Comparison of ENCODE assay signal across 9 mouse cellular contexts in genomic region chr14:55497449-55497821, GRCm38 (mm10). TPM values are rescaled to one million over a fixed set of nuclear protein-coding genes. Genes with fewer than 3 reads are reported as not detected.
DNase-seq lines count a peak whose midpoint lies in the region; ATAC-seq and TF ChIP-seq lines count a peak whose summit lies in the region.
"Had no signal": no experiment of that assay in that cellular context is flagged by ENCODE, and none has a peak within 500 bp of the region (broad histone marks: within the 10 kb centered on the region; RNA-seq: fewer than 3 reads in every experiment).

No protein-coding gene starts in this region.

- H3K9me3 ChIP-seq in embryonic facial prominence, embryonic 11.5 days (replicated peaks; ENCODE audit: control insufficient read depth, low read length) = no peaks in the 10 kb centered on the region
- H3K9me3 ChIP-seq in heart, embryonic 10.5 days = no peaks in the 10 kb centered on the region; the same call in 1 of the 2 replicates
- no peaks in the 10 kb centered on the region for H3K9me3 ChIP-seq in kidney, embryonic 14.5 days (ENCODE audit: control insufficient read depth, low read length)
- no peaks in the 10 kb centered on the region for H3K9me3 ChIP-seq in liver, embryonic 12.5 days (replicated peaks)
- no peaks in the 10 kb centered on the region for H3K9me3 ChIP-seq in stomach, embryonic 15.5 days
- H3K9me3 ChIP-seq: embryonic facial prominence, embryonic 15.5 days had no signal

- peak; percentile 37; the same call in 1 of the 2 replicates for ATAC-seq in embryonic facial prominence, embryonic 11.5 days (replicated peaks; ENCODE audit: insufficient number of reproducible peaks, low FRiP score, low TSS enrichment, low read depth)
- ATAC-seq in kidney, embryonic 14.5 days (ENCODE audit: low FRiP score, low TSS enrichment) = peak; percentile 66
- peak; percentile 30 for ATAC-seq in liver, embryonic 12.5 days
- peak; percentile 54; the same call in 1 of the 2 replicates for ATAC-seq in stomach, embryonic 15.5 days (ENCODE audit: insufficient read depth, low FRiP score, low read depth)

- H3K27me3 ChIP-seq in C2C12 (ENCODE audit: control insufficient read depth, insufficient read depth, insufficient read length) = peaks cover 93% of the 10 kb centered on the region
- H3K27me3 ChIP-seq in embryonic facial prominence, embryonic 11.5 days (ENCODE audit: control insufficient read depth, insufficient read depth, low read length) = no peaks in the 10 kb centered on the region
- H3K27me3 ChIP-seq in heart, embryonic 10.5 days (ENCODE audit: insufficient read depth, poor library complexity, severe bottlenecking) = peaks cover 52% of the 10 kb centered on the region
- no peaks in the 10 kb centered on the region for H3K27me3 ChIP-seq in kidney, embryonic 14.5 days (ENCODE audit: control insufficient read depth, insufficient read depth, low read length)
- peaks cover 40% of the 10 kb centered on the region for H3K27me3 ChIP-seq in liver, embryonic 12.5 days (replicated peaks)
- H3K27me3 ChIP-seq in stomach, embryonic 15.5 days (replicated peaks) = no peaks in the 10 kb centered on the region
- H3K27me3 ChIP-seq: embryonic facial prominence, embryonic 15.5 days had no signal

- no peaks in the 10 kb centered on the region for H3K36me3 ChIP-seq in C2C12 (ENCODE audit: control insufficient read depth, insufficient read depth)
- no peaks in the 10 kb centered on the region; the same call in 1 of the 2 replicates for H3K36me3 ChIP-seq in embryonic facial prominence, embryonic 11.5 days (replicated peaks; ENCODE audit: control insufficient read depth, insufficient read depth, low read depth, low read length)
- H3K36me3 ChIP-seq in heart, embryonic 10.5 days = 0 out of 2 replicates have a peak, but pooled peaks cover 3% of the 10 kb centered on the region
- H3K36me3 ChIP-seq in kidney, embryonic 14.5 days (ENCODE audit: control insufficient read depth, insufficient read depth, low read length) = no peaks in the 10 kb centered on the region
- H3K36me3 ChIP-seq in liver, embryonic 12.5 days = peaks cover 5% of the 10 kb centered on the region; the same call in 1 of the 2 replicates
- H3K36me3 ChIP-seq in stomach, embryonic 15.5 days = no peaks in the 10 kb centered on the region

- no peak overlapping the region for H3K4me2 ChIP-seq in embryonic facial prominence, embryonic 11.5 days (ENCODE audit: low read depth, low read length)
- no peak overlapping the region for H3K4me2 ChIP-seq in kidney, embryonic 14.5 days (replicated peaks; ENCODE audit: low read depth, low read length)
- no peak overlapping the region for H3K4me2 ChIP-seq in liver, embryonic 12.5 days
- no peak overlapping the region for H3K4me2 ChIP-seq in stomach, embryonic 15.5 days
- H3K4me2 ChIP-seq: embryonic facial prominence, embryonic 15.5 days had no signal

- TF ChIP-seq CTCF in C2C12 (IDR thresholded peaks at IDR 0.05; ENCODE audit: control insufficient read depth, insufficient read depth, insufficient read length) = peak; percentile 72

- H3K27ac ChIP-seq in embryonic facial prominence, embryonic 11.5 days (replicated peaks; ENCODE audit: low read depth, low read length) = no peak overlapping the region
- H3K27ac ChIP-seq in heart, embryonic 10.5 days = 0 out of 2 replicates have a peak overlapping the region, but pooled peaks have one; percentile 1
- H3K27ac ChIP-seq in kidney, embryonic 14.5 days (ENCODE audit: low read depth, low read length) = no peak overlapping the region
- H3K27ac ChIP-seq in liver, embryonic 12.5 days = no peak overlapping the region
- no peak overlapping the region for H3K27ac ChIP-seq in stomach, embryonic 15.5 days
- H3K27ac ChIP-seq: embryonic facial prominence, embryonic 15.5 days had no signal

- peak; percentile 88 for DNase-seq in adrenal gland, postnatal 25 days
- peak; percentile 86 for DNase-seq in embryonic facial prominence, embryonic 11.5 days (ENCODE audit: low spot score)
- peak; percentile 91 for DNase-seq in heart, embryonic 10.5 days (ENCODE audit: low spot score)
- DNase-seq in natural killer cell, adult 2 months (ENCODE audit: low spot score in 2 of 2) = peak; percentile 76 to 88

- 28% methylated on average over 6 of the region's 6 CpGs for WGBS in embryonic facial prominence, embryonic 11.5 days
- WGBS in heart, embryonic 10.5 days = 26% methylated on average over 6 of the region's 6 CpGs
- 9% methylated on average over 6 of the region's 6 CpGs for WGBS in kidney, embryonic 14.5 days
- WGBS in liver, embryonic 12.5 days (ENCODE audit: insufficient replicate concordance) = 25% methylated on average over 6 of the region's 6 CpGs
- 20% methylated on average over 6 of the region's 6 CpGs for WGBS in stomach, embryonic 15.5 days

- H3K4me3 ChIP-seq in C2C12 (ENCODE audit: insufficient read depth, poor library complexity, severe bottlenecking) = no peak overlapping the region
- no peak overlapping the region for H3K4me3 ChIP-seq in embryonic facial prominence, embryonic 11.5 days (ENCODE audit: low read depth, low read length)
- H3K4me3 ChIP-seq in heart, embryonic 10.5 days = no peak overlapping the region
- no peak overlapping the region for H3K4me3 ChIP-seq in kidney, embryonic 14.5 days (ENCODE audit: low read length)
- H3K4me3 ChIP-seq in liver, embryonic 12.5 days = no peak overlapping the region
- H3K4me3 ChIP-seq in stomach, embryonic 15.5 days (replicated peaks) = no peak overlapping the region
- H3K4me3 ChIP-seq: embryonic facial prominence, embryonic 15.5 days had no signal

- peak overlapping the region; percentile 37; the same call in 1 of the 2 replicates for H3K9ac ChIP-seq in embryonic facial prominence, embryonic 11.5 days (replicated peaks; ENCODE audit: low read length)
- H3K9ac ChIP-seq in kidney, embryonic 14.5 days (ENCODE audit: low read depth, low read length) = peak overlapping the region; percentile 28; the same call in 1 of the 2 replicates
- H3K9ac ChIP-seq in liver, embryonic 12.5 days = no peak overlapping the region
- no peak overlapping the region for H3K9ac ChIP-seq in stomach, embryonic 15.5 days
- H3K9ac ChIP-seq: embryonic facial prominence, embryonic 15.5 days had no signal

- H3K79me3 ChIP-seq in C2C12 (ENCODE audit: low read depth) = no peaks in the 10 kb centered on the region

- H3ac ChIP-seq in C2C12 (ENCODE audit: control insufficient read depth, insufficient read length, low read depth) = no peak overlapping the region

- H3K4me1 ChIP-seq in embryonic facial prominence, embryonic 11.5 days (ENCODE audit: control insufficient read depth, insufficient read depth, low read length) = no peaks in the 10 kb centered on the region
- H3K4me1 ChIP-seq in heart, embryonic 10.5 days = peaks cover 34% of the 10 kb centered on the region
- 0 out of 2 replicates have a peak, but pooled peaks cover 3% of the 10 kb centered on the region for H3K4me1 ChIP-seq in kidney, embryonic 14.5 days (ENCODE audit: control insufficient read depth, insufficient read depth, low read length)
- H3K4me1 ChIP-seq in liver, embryonic 12.5 days = peaks cover 7% of the 10 kb centered on the region
- no peaks in the 10 kb centered on the region for H3K4me1 ChIP-seq in stomach, embryonic 15.5 days

- H3K79me2 ChIP-seq in C2C12 (ENCODE audit: control insufficient read depth, insufficient read depth) = no peaks in the 10 kb centered on the region

RNA-seq across cellular contexts. Expression of gene Carmil3, which starts 7.0 kb away (rescaled TPM):
- 0.23 TPM for polyA plus RNA-seq in C2C12 (2012; fragmentation: generic; extraction: Trizol)
- 7.3 and 9.6 TPM in 2 replicates for total RNA-seq in adrenal gland, postnatal 25 days (2021)
- polyA plus RNA-seq in embryonic facial prominence, embryonic 11.5 days (2014; fragmentation: Nextera tagmentation; extraction: Ambion mirVana) = 4.9 TPM in 2 replicates
- 1.5 and 3.3 TPM in 2 replicates for polyA plus RNA-seq in heart, embryonic 10.5 days (2016; fragmentation: Nextera tagmentation; extraction: Ambion mirVana)
- 3.0 and 3.8 TPM in 2 replicates for polyA plus RNA-seq in kidney, embryonic 14.5 days (2014; fragmentation: Nextera tagmentation; extraction: Ambion mirVana)
- polyA plus RNA-seq in liver, embryonic 12.5 days (2016; fragmentation: Nextera tagmentation; extraction: Ambion mirVana) = 0.91 and 1.8 TPM in 2 replicates
- polyA plus RNA-seq in stomach, embryonic 15.5 days (2015; fragmentation: Nextera tagmentation; extraction: Ambion mirVana) = 2.1 and 2.2 TPM in 2 replicates

RNA-seq across cellular contexts. Expression of gene Cpne6, which starts 12.8 kb away (rescaled TPM):
- not detected for polyA plus RNA-seq in C2C12 (2012; fragmentation: generic; extraction: Trizol)
- 0.12 TPM in 1 of 2 replicates, not detected in the other for total RNA-seq in adrenal gland, postnatal 25 days (2021)
- polyA plus RNA-seq in embryonic facial prominence, embryonic 11.5 days (2014; fragmentation: Nextera tagmentation; extraction: Ambion mirVana) = 0.24 and 0.29 TPM in 2 replicates
- 0.36 and 0.41 TPM in 2 replicates for polyA plus RNA-seq in heart, embryonic 10.5 days (2016; fragmentation: Nextera tagmentation; extraction: Ambion mirVana)
- polyA plus RNA-seq in kidney, embryonic 14.5 days (2014; fragmentation: Nextera tagmentation; extraction: Ambion mirVana) = 0.18 TPM in 1 of 2 replicates, not detected in the other
- polyA plus RNA-seq in liver, embryonic 12.5 days (2016; fragmentation: Nextera tagmentation; extraction: Ambion mirVana) = 0.13 TPM in 1 of 2 replicates, not detected in the other
- 0.23 and 0.42 TPM in 2 replicates for polyA plus RNA-seq in stomach, embryonic 15.5 days (2015; fragmentation: Nextera tagmentation; extraction: Ambion mirVana)

RNA-seq across cellular contexts. Expression of gene Dhrs4, which starts 18.9 kb away (rescaled TPM):
- 45.9 TPM for polyA plus RNA-seq in C2C12 (2012; fragmentation: generic; extraction: Trizol)
- total RNA-seq in adrenal gland, postnatal 25 days (2021) = 83.7 and 89.8 TPM in 2 replicates
- polyA plus RNA-seq in embryonic facial prominence, embryonic 11.5 days (2014; fragmentation: Nextera tagmentation; extraction: Ambion mirVana) = 49.5 and 58.3 TPM in 2 replicates
- 62.6 and 85.5 TPM in 2 replicates for polyA plus RNA-seq in heart, embryonic 10.5 days (2016; fragmentation: Nextera tagmentation; extraction: Ambion mirVana)
- 60.2 and 96.4 TPM in 2 replicates for polyA plus RNA-seq in kidney, embryonic 14.5 days (2014; fragmentation: Nextera tagmentation; extraction: Ambion mirVana)
- 76.6 and 77.0 TPM in 2 replicates for polyA plus RNA-seq in liver, embryonic 12.5 days (2016; fragmentation: Nextera tagmentation; extraction: Ambion mirVana)
- polyA plus RNA-seq in stomach, embryonic 15.5 days (2015; fragmentation: Nextera tagmentation; extraction: Ambion mirVana) = 121 TPM in 2 replicates

RNA-seq across cellular contexts. Expression of gene Nrl, which starts 27.3 kb away (rescaled TPM):
- polyA plus RNA-seq in C2C12 (2012; fragmentation: generic; extraction: Trizol) = not detected
- total RNA-seq in adrenal gland, postnatal 25 days (2021) = not detected in 2 replicates
- not detected in 2 replicates for polyA plus RNA-seq in embryonic facial prominence, embryonic 11.5 days (2014; fragmentation: Nextera tagmentation; extraction: Ambion mirVana)
- polyA plus RNA-seq in heart, embryonic 10.5 days (2016; fragmentation: Nextera tagmentation; extraction: Ambion mirVana) = not detected in 2 replicates
- polyA plus RNA-seq in kidney, embryonic 14.5 days (2014; fragmentation: Nextera tagmentation; extraction: Ambion mirVana) = not detected in 2 replicates
- polyA plus RNA-seq in liver, embryonic 12.5 days (2016; fragmentation: Nextera tagmentation; extraction: Ambion mirVana) = not detected in 2 replicates
- polyA plus RNA-seq in stomach, embryonic 15.5 days (2015; fragmentation: Nextera tagmentation; extraction: Ambion mirVana) = not detected in 2 replicates
- polyA plus RNA-seq: embryonic facial prominence, embryonic 15.5 days had no signal

RNA-seq across cellular contexts. Expression of gene Pck2, which starts 42.6 kb away (rescaled TPM):
- polyA plus RNA-seq in C2C12 (2012; fragmentation: generic; extraction: Trizol) = 87.9 TPM
- 33.9 and 46.2 TPM in 2 replicates for total RNA-seq in adrenal gland, postnatal 25 days (2021)
- polyA plus RNA-seq in embryonic facial prominence, embryonic 11.5 days (2014; fragmentation: Nextera tagmentation; extraction: Ambion mirVana) = 12.7 and 14.6 TPM in 2 replicates
- polyA plus RNA-seq in heart, embryonic 10.5 days (2016; fragmentation: Nextera tagmentation; extraction: Ambion mirVana) = 31.5 and 32.5 TPM in 2 replicates
- 25.0 and 37.1 TPM in 2 replicates for polyA plus RNA-seq in kidney, embryonic 14.5 days (2014; fragmentation: Nextera tagmentation; extraction: Ambion mirVana)
- 35.5 and 37.4 TPM in 2 replicates for polyA plus RNA-seq in liver, embryonic 12.5 days (2016; fragmentation: Nextera tagmentation; extraction: Ambion mirVana)
- polyA plus RNA-seq in stomach, embryonic 15.5 days (2015; fragmentation: Nextera tagmentation; extraction: Ambion mirVana) = 48.5 and 52.8 TPM in 2 replicates

Comparison
In these comparisons a context has a peak if more than half of its experiments do, and no peak if none do; other contexts are left out.
1. H3K9ac ChIP-seq: peak in embryonic facial prominence, embryonic 11.5 days (single experiment) and kidney, embryonic 14.5 days (single experiment); none in liver, embryonic 12.5 days (single experiment) and stomach, embryonic 15.5 days (single experiment).
2. Peak in every context shown above with its lines, with median percentiles within 50 percentile points of each other: DNase-seq and ATAC-seq.